Mouse (Mus musculus) embryonic fibroblast, embryonic 13.5 days (primary cell): ENCODE measurements at regions not wholly inside any gene's neighbourhood (a gene's known extent, or its start where the extent isn't known, plus 50 kb on each side); places are given as distances from the start of the nearest gene placed in this dataset.

Source experiments
- CTCF ChIP-seq: IDR thresholded peaks from 2 replicates; pipeline ENCODE4 v1.5.1; 2011; ENCODE audit warnings: mild to moderate bottlenecking, control low read depth, low read length, moderate library complexity, borderline replicate concordance; ENCODE audit not compliant: insufficient read depth
- POLR2A ChIP-seq: IDR thresholded peaks from 2 replicates; pipeline ENCODE4 v1.6.1; 2011; ENCODE audit warnings: low read depth, mild to moderate bottlenecking, control low read depth, low read length, moderate library complexity

DNA sequence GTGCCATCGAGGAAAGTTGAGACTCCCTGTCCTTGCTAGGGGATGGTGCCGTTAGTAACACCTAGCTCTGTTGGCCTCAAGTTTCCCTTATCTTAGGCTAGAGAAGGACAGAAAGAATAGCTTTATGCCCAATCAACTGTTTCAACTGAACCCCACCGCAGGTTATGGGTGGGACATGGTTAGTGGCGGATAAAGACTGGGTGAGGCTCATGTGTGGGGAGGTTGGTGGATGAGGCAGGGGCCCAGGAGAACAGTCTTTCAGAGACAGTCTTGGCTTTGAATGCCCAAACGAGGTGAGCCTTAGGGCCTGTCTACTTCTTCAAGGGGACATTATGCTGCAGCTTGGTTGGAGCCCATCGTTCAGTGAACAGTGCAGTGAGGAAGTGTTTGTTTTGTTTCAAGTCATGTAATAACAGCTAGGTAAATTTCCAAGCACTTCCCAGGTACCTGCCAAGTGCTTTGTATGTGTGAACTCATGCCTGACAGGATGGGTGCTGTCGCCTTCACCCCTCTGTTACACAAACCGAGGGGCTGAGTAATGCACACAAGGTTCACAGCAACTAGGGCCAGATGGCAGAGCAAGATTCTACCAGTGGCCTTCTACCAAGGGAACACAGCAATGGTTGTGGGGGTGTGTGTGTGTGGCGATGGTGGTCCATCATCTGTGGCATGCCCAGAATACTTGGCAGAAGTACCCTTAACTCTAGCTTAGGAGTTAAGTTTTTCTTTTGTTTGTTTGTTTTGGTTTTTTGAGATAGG, 1199.6 kb upstream of the A1bg start:
- TF ChIP-seq POLR2A, result no peak
- TF ChIP-seq CTCF, result no peak
